Mouse (Mus musculus) midbrain, embryonic 16.5 days (tissue): Measurements from ENCODE around the gene Lonp2. TPM values are rescaled to one million over a fixed set of nuclear protein-coding genes. Genes with fewer than 3 reads are reported as not detected.

Experiments used
- ATAC-seq: fragments of 200-750 bp; cut with Nextera tagmentation; 2 replicates; pipeline ENCODE4 v1.8.0; 2017; ENCODE audit warnings: moderate TSS enrichment
- H3K27ac ChIP-seq: fragments of 300-500 bp; sonication (generic); 2 replicates; pipeline ENCODE4 v1.5.1; 2014; ENCODE audit warnings: mild to moderate bottlenecking, low read length, mixed read lengths
- H3K27me3 ChIP-seq: fragments of 300-500 bp; sonication (generic); 2 replicates; pipeline ENCODE4 v1.6.1; 2014; ENCODE audit warnings: low read depth, low read length, mixed read lengths; ENCODE audit not compliant: control insufficient read depth, insufficient read depth
- H3K36me3 ChIP-seq: fragments of 300-500 bp; sonication (generic); 2 replicates; pipeline ENCODE4 v1.6.1; 2014; ENCODE audit warnings: mild to moderate bottlenecking, low read length, moderate library complexity, mixed read lengths; ENCODE audit not compliant: control insufficient read depth, insufficient read depth
- H3K4me1 ChIP-seq: fragments of 300-500 bp; sonication (generic); 2 replicates; pipeline ENCODE4 v1.6.1; 2014; ENCODE audit warnings: mild to moderate bottlenecking, low read length, mixed read lengths; ENCODE audit not compliant: control insufficient read depth, insufficient read depth
- H3K4me2 ChIP-seq: fragments of 300-500 bp; sonication (generic); 2 replicates; pipeline ENCODE4 v1.6.1; 2014; ENCODE audit warnings: mild to moderate bottlenecking, low read length, mixed read lengths
- H3K4me3 ChIP-seq: fragments of 300-500 bp; sonication (generic); 2 replicates; pipeline ENCODE4 v1.5.1; 2014; ENCODE audit warnings: low read depth, mild to moderate bottlenecking, low read length, moderate library complexity, mixed read lengths
- H3K9ac ChIP-seq: fragments of 300-500 bp; sonication (generic); 2 replicates; pipeline ENCODE4 v1.6.1; 2014; ENCODE audit warnings: low read depth, low read length, mixed read lengths
- H3K9me3 ChIP-seq: fragments of 300-500 bp; sonication (generic); replicated peaks from 2 replicates; pipeline ENCODE4 v1.6.1; 2014; ENCODE audit warnings: mild to moderate bottlenecking, low read length, mixed read lengths; ENCODE audit not compliant: control insufficient read depth, poor library complexity, severe bottlenecking
- WGBS: fragments of 180-500 bp; shearing (Covaris S2); extraction: QIAGEN DNeasy Blood & Tissue Kit; methylation state at CpG from one replicate; pipeline ENCODE4 v1.1.7; 2014; 5-methylcytosine and 5-hydroxymethylcytosine counted together
- polyA plus RNA-seq: library from polyadenylated mRNA; unstranded; fragments of >200 nt; fragmentation: Nextera tagmentation; extraction: Ambion mirVana; gene quantifications from 2 replicates; pipeline ENCODE4 v1.2.1, GENCODE M21; 2015

Gene Lonp2
- polyA plus RNA-seq, 1 experiment from 2014 or later = 84.8 TPM

GRCm38 (mm10) chr8:86604676-86605075 is 19.2 kb upstream of the Lonp2 start:
- Histone ChIP-seq H3K9me3 (no peaks in the 10 kb centered on the region), H3K4me1 (no peaks in the 10 kb centered on the region), H3K27ac (no peak overlapping the region), H3K9ac (no peak overlapping the region), H3K27me3 (no peaks in the 10 kb centered on the region), H3K4me2 (no peak overlapping the region), H3K4me3 (no peak overlapping the region), H3K36me3 (no peaks in the 10 kb centered on the region)
- no peak for ATAC-seq
- 89% methylated on average over 3 of the region's 3 CpGs for WGBS

DNA sequence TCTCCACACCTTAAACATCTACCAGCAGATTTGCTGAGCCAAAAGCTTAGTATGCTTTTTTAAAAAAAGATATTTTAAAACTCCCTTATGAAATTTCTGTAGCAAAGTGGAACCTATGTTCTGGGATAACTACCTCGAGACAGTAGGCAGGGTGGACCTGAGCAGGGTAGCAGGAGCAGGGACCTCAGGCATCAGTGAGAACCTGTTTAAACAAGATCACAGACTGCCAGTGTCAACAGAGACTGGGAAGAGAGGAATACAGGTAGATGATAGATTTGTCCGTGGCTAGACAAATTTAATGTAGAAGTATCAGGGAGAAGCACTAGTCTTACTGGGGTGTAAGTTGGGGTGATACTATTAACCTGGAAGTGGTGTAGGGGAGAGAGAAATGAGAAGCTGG is 10.0 kb upstream of the Lonp2 start:
- no peak overlapping the region for H3K4me2 ChIP-seq
- H3K4me1 ChIP-seq = no peaks in the 10 kb centered on the region
- no peak overlapping the region for H3K4me3 ChIP-seq
- no peak for ATAC-seq
- no peak overlapping the region for H3K27ac ChIP-seq
- H3K27me3 ChIP-seq = no peaks in the 10 kb centered on the region; the same call in 1 of the 2 replicates
- H3K9me3 ChIP-seq = no peaks in the 10 kb centered on the region
- H3K9ac ChIP-seq = no peak overlapping the region
- WGBS = 88% methylated on average over 2 of the region's 2 CpGs
- no peaks in the 10 kb centered on the region for H3K36me3 ChIP-seq

GRCm38 (mm10) chr8:86615095-86615769 is 8.6 kb upstream of the Lonp2 start:
- Histone ChIP-seq H3K4me1 (no peaks in the 10 kb centered on the region), H3K27me3 (no peaks in the 10 kb centered on the region; the same call in 1 of the 2 replicates), H3K9ac (no peak overlapping the region), H3K36me3 (no peaks in the 10 kb centered on the region), H3K4me2 (no peak overlapping the region), H3K27ac (no peak overlapping the region), H3K4me3 (no peak overlapping the region), H3K9me3 (no peaks in the 10 kb centered on the region)
- 89% methylated on average over 6 of the region's 6 CpGs for WGBS
- ATAC-seq = no peak

GRCm38 (mm10) chr8:86617759-86618387 is 6.0 kb upstream of the Lonp2 start:
- no peaks in the 10 kb centered on the region for H3K36me3 ChIP-seq
- 77% methylated on average over 7 of the region's 7 CpGs for WGBS
- H3K4me3 ChIP-seq = no peak overlapping the region
- no peak overlapping the region for H3K27ac ChIP-seq
- no peaks in the 10 kb centered on the region for H3K9me3 ChIP-seq
- H3K9ac ChIP-seq = no peak overlapping the region
- ATAC-seq = no peak
- H3K27me3 ChIP-seq = no peaks in the 10 kb centered on the region; the same call in 1 of the 2 replicates
- H3K4me1 ChIP-seq = no peaks in the 10 kb centered on the region
- no peak overlapping the region for H3K4me2 ChIP-seq

- Histone ChIP-seq H3K4me3 (peak overlapping the region; percentile 73), H3K9me3 (no peaks in the 10 kb centered on the region), H3K27me3 (no peaks in the 10 kb centered on the region), H3K9ac (peak overlapping the region; percentile 84), H3K4me2 (peak overlapping the region; percentile 62), H3K27ac (peak overlapping the region; percentile 93), H3K36me3 (no peaks in the 10 kb centered on the region), H3K4me1 (peaks cover 18% of the 10 kb centered on the region)
- ATAC-seq = no peak
- WGBS = under 1% methylated on average over 14 of the region's 14 CpGs
These were observed 312 bp upstream of the Lonp2 start for GRCm38 (mm10) chr8:86623551-86623910.

- H3K9ac ChIP-seq = peak overlapping the region; percentile 44; the same call in 1 of the 2 replicates
- WGBS = 62% methylated on average over 7 of the region's 7 CpGs
These were observed 1.1 kb downstream of the Lonp2 start for GRCm38 (mm10) chr8:86624915-86625314.

GRCm38 (mm10) chr8:86630212-86630611 is 6.4 kb downstream of the Lonp2 start:
- Histone ChIP-seq H3K4me3 (no peak overlapping the region), H3K9ac (no peak overlapping the region), H3K4me1 (peaks cover 13% of the 10 kb centered on the region), H3K27ac (no peak overlapping the region), H3K9me3 (no peaks in the 10 kb centered on the region), H3K36me3 (0 out of 2 replicates have a peak, but pooled peaks cover 7% of the 10 kb centered on the region), H3K27me3 (no peaks in the 10 kb centered on the region), H3K4me2 (no peak overlapping the region)
- WGBS = 87% methylated on average over 5 of the region's 5 CpGs
- ATAC-seq = no peak

More at GRCm38 (mm10) chr8:86624915-86625314, 1.1 kb downstream of the Lonp2 start:
- Histone ChIP-seq H3K9me3 (no peaks in the 10 kb centered on the region), H3K27me3 (no peaks in the 10 kb centered on the region), H3K4me1 (peaks cover 18% of the 10 kb centered on the region), H3K4me3 (peak overlapping the region; percentile 73), H3K36me3 (no peaks in the 10 kb centered on the region), H3K4me2 (peak overlapping the region; percentile 62), H3K27ac (no peak overlapping the region)
- no peak for ATAC-seq

GRCm38 (mm10) chr8:86631395-86631794 is 7.6 kb downstream of the Lonp2 start:
- Histone ChIP-seq H3K9me3 (no peaks in the 10 kb centered on the region), H3K4me1 (peaks cover 3% of the 10 kb centered on the region; the same call in 1 of the 2 replicates), H3K27ac (no peak overlapping the region), H3K4me2 (no peak overlapping the region), H3K4me3 (no peak overlapping the region), H3K36me3 (0 out of 2 replicates have a peak, but pooled peaks cover 9% of the 10 kb centered on the region), H3K27me3 (no peaks in the 10 kb centered on the region), H3K9ac (no peak overlapping the region)
- no peak for ATAC-seq
- 92% methylated on average over 4 of the region's 4 CpGs for WGBS

DNA sequence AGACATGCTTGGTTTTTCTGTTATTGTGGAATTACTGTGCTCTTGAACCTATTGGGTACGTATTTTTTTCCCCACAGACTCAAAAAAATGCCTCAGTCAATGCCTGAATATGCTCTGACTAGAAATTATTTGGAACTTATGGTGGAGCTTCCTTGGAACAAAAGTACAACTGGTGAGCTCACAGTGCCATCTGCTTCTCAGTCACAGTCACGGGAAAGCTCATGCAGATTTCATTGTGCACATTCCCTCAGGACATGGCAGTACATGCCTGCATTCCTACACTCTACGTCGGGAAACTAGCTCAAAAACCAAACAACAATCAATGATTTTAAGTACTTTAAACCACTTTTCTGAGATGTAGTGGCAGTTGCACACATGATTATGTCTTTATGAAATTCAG is 14.0 kb downstream of the Lonp2 start:
- H3K27me3 ChIP-seq = no peaks in the 10 kb centered on the region
- H3K4me1 ChIP-seq = no peaks in the 10 kb centered on the region
- WGBS = 84% methylated on average over 4 of the region's 4 CpGs
- H3K4me2 ChIP-seq = no peak overlapping the region
- H3K9ac ChIP-seq = no peak overlapping the region
- no peak overlapping the region for H3K27ac ChIP-seq
- H3K9me3 ChIP-seq = no peaks in the 10 kb centered on the region
- no peak for ATAC-seq
- no peak overlapping the region for H3K4me3 ChIP-seq
- peaks cover 18% of the 10 kb centered on the region for H3K36me3 ChIP-seq
